In genomic region chr5:139391309-139391990, GRCm38 (mm10) we compare ENCODE assay signal across 10 mouse cellular contexts. TPM values are rescaled to one million over a fixed set of nuclear protein-coding genes. Genes with fewer than 3 reads are reported as not detected.
DNase-seq lines count a peak whose midpoint lies in the region; ATAC-seq and TF ChIP-seq lines count a peak whose summit lies in the region.
"Had no signal": no experiment of that assay in that cellular context is flagged by ENCODE, and none has a peak within 500 bp of the region (broad histone marks: within the 10 kb centered on the region; RNA-seq: fewer than 3 reads in every experiment).

No protein-coding gene starts in this region.

- H3K4me3 ChIP-seq in kidney, embryonic 15.5 days (replicated peaks) = no peak overlapping the region
- no peak overlapping the region for H3K4me3 ChIP-seq in kidney, embryonic 14.5 days (ENCODE audit: low read length)
- H3K4me3 ChIP-seq in G1E (ENCODE audit: low read depth, low read length) = peak overlapping the region; percentile 31; the same call in 1 of the 2 replicates
- no peak overlapping the region for H3K4me3 ChIP-seq in cortical plate, adult 2 months (ENCODE audit: insufficient read depth, low read length)

- no peak for ATAC-seq in kidney, embryonic 15.5 days (replicated peaks; ENCODE audit: low FRiP score)
- ATAC-seq in kidney, embryonic 14.5 days (ENCODE audit: low FRiP score, low TSS enrichment) = no peak
- no peak for ATAC-seq in G1E (ENCODE audit: extremely low read depth, insufficient number of reproducible peaks, low FRiP score, poor library complexity, severe bottlenecking)

- peak overlapping the region; percentile 37; the same call in 1 of the 2 replicates for H3K27ac ChIP-seq in kidney, embryonic 15.5 days
- H3K27ac ChIP-seq in kidney, embryonic 14.5 days (ENCODE audit: low read depth, low read length) = no peak overlapping the region
- H3K27ac ChIP-seq in cortical plate, adult 2 months (ENCODE audit: insufficient read depth, low read length) = peak overlapping the region; percentile 60

- TF ChIP-seq POLR2A in cortical plate, adult 2 months (IDR thresholded peaks at IDR 0.05; ENCODE audit: extremely low read depth, insufficient read depth, low read length) = no peak

- 72% methylated on average over 11 of the region's 11 CpGs for WGBS in kidney, embryonic 15.5 days
- 70% methylated on average over 11 of the region's 11 CpGs for WGBS in kidney, embryonic 14.5 days

- no peaks in the 10 kb centered on the region for H3K9me3 ChIP-seq in kidney, embryonic 15.5 days (replicated peaks)
- H3K9me3 ChIP-seq in kidney, embryonic 14.5 days (ENCODE audit: control insufficient read depth, low read length) = no peaks in the 10 kb centered on the region
- no peaks in the 10 kb centered on the region for H3K9me3 ChIP-seq in G1E (replicated peaks)

- peaks cover 5% of the 10 kb centered on the region; the same call in 1 of the 2 replicates for H3K36me3 ChIP-seq in kidney, embryonic 15.5 days
- 0 out of 2 replicates have a peak, but pooled peaks cover 6% of the 10 kb centered on the region for H3K36me3 ChIP-seq in kidney, embryonic 14.5 days (ENCODE audit: control insufficient read depth, insufficient read depth, low read length)
- H3K36me3 ChIP-seq in G1E (replicated peaks) = peaks cover 94% of the 10 kb centered on the region

- H3K4me2 ChIP-seq in kidney, embryonic 15.5 days = no peak overlapping the region
- no peak overlapping the region for H3K4me2 ChIP-seq in kidney, embryonic 14.5 days (replicated peaks; ENCODE audit: low read depth, low read length)

- TF ChIP-seq CTCF in G1E (IDR thresholded peaks at IDR 0.05; ENCODE audit: low read depth, low read length) = no peak
- no peak for TF ChIP-seq CTCF in cortical plate, adult 2 months (IDR thresholded peaks at IDR 0.05; ENCODE audit: extremely low read depth, insufficient read depth, low read length)

- no peak for DNase-seq in G1E (ENCODE audit: low spot score)
- DNase-seq in kidney, postnatal 4 days = peak; percentile 55 to 73
- no peak for DNase-seq in thymus, postnatal 10 days (ENCODE audit: low spot score in 2 of 2)
- no peak for DNase-seq in B cell, adult 2 months
- no peak for DNase-seq in layer of hippocampus, postnatal 25 days (ENCODE audit: extremely low spot score in 1 of 2, low spot score in 1 of 2)

- H3K27me3 ChIP-seq in kidney, embryonic 15.5 days = no peaks in the 10 kb centered on the region
- H3K27me3 ChIP-seq in kidney, embryonic 14.5 days (ENCODE audit: control insufficient read depth, insufficient read depth, low read length) = no peaks in the 10 kb centered on the region
- no peaks in the 10 kb centered on the region for H3K27me3 ChIP-seq in G1E (ENCODE audit: insufficient read depth, low read length)

- H3K4me1 ChIP-seq in kidney, embryonic 15.5 days = peaks cover 62% of the 10 kb centered on the region
- H3K4me1 ChIP-seq in kidney, embryonic 14.5 days (ENCODE audit: control insufficient read depth, insufficient read depth, low read length) = peaks cover 27% of the 10 kb centered on the region
- peaks cover 95% of the 10 kb centered on the region for H3K4me1 ChIP-seq in G1E (ENCODE audit: insufficient read depth, low read depth, low read length)
- peaks cover 15% of the 10 kb centered on the region for H3K4me1 ChIP-seq in cortical plate, adult 2 months (ENCODE audit: control insufficient read depth, insufficient read depth, low read length)

- H3K9ac ChIP-seq in kidney, embryonic 15.5 days = peak overlapping the region; percentile 26; the same call in 1 of the 2 replicates
- no peak overlapping the region for H3K9ac ChIP-seq in kidney, embryonic 14.5 days (ENCODE audit: low read depth, low read length)

RNA-seq across cellular contexts. Expression of gene C130050O18Rik, which starts 13.6 kb away (rescaled TPM):
- 0.60 and 1.2 TPM in 2 replicates for polyA plus RNA-seq in kidney, embryonic 15.5 days (2015; fragmentation: Nextera tagmentation; extraction: Ambion mirVana)
- 0.47 and 0.77 TPM in 2 replicates for polyA plus RNA-seq in kidney, embryonic 14.5 days (2014; fragmentation: Nextera tagmentation; extraction: Ambion mirVana)
- total RNA-seq in G1E (2014; fragmentation: Nextera tagmentation) = 0.83 TPM in 1 of 2 replicates, not detected in the other
- total RNA-seq in G1E (2017) = 0.06 and 0.33 TPM in 2 replicates
- 0.03 and 0.07 TPM in 2 replicates for polyA plus RNA-seq in G1E (2012)
- polyA plus RNA-seq in cortical plate, adult 2 months (2012; rRNA removed) = 0.44 TPM in 2 replicates
- total RNA-seq in layer of hippocampus, postnatal 25 days (2021) = under 1 TPM; 0.25 to 0.33 TPM

RNA-seq across cellular contexts. Expression of gene Gpr146, which starts 14.0 kb away (rescaled TPM):
- 4.1 and 5.4 TPM in 2 replicates for polyA plus RNA-seq in kidney, embryonic 15.5 days (2015; fragmentation: Nextera tagmentation; extraction: Ambion mirVana)
- 2.7 and 3.1 TPM in 2 replicates for polyA plus RNA-seq in kidney, embryonic 14.5 days (2014; fragmentation: Nextera tagmentation; extraction: Ambion mirVana)
- total RNA-seq in G1E (2014; fragmentation: Nextera tagmentation) (34.2 and 36.5 TPM in 2 replicates), G1E (2017) (26.8 and 27.4 TPM in 2 replicates)
- 18.1 and 21.3 TPM in 2 replicates for polyA plus RNA-seq in G1E (2012)
- polyA plus RNA-seq in cortical plate, adult 2 months (2012; rRNA removed) = 15.3 and 16.3 TPM in 2 replicates
- total RNA-seq in layer of hippocampus, postnatal 25 days (2021) = 10 to 100 TPM; 12.7 to 13.1 TPM

RNA-seq across cellular contexts. Expression of gene Gper1, which starts 31.5 kb away (rescaled TPM):
- polyA plus RNA-seq in kidney, embryonic 15.5 days (2015; fragmentation: Nextera tagmentation; extraction: Ambion mirVana) = 5.1 and 5.7 TPM in 2 replicates
- 2.6 and 3.4 TPM in 2 replicates for polyA plus RNA-seq in kidney, embryonic 14.5 days (2014; fragmentation: Nextera tagmentation; extraction: Ambion mirVana)
- total RNA-seq in G1E (2014; fragmentation: Nextera tagmentation) (not detected in 2 replicates), G1E (2017) (not detected in 2 replicates)
- polyA plus RNA-seq in G1E (2012) = not detected in 2 replicates
- 4.7 and 4.8 TPM in 2 replicates for polyA plus RNA-seq in cortical plate, adult 2 months (2012; rRNA removed)
- total RNA-seq in layer of hippocampus, postnatal 25 days (2021) = 1 to 10 TPM; 2.3 to 2.8 TPM

RNA-seq across cellular contexts. Expression of gene Cyp2w1, which starts 39.0 kb away (rescaled TPM):
- polyA plus RNA-seq in kidney, embryonic 15.5 days (2015; fragmentation: Nextera tagmentation; extraction: Ambion mirVana) = 0.16 and 0.60 TPM in 2 replicates
- not detected in 2 replicates for polyA plus RNA-seq in kidney, embryonic 14.5 days (2014; fragmentation: Nextera tagmentation; extraction: Ambion mirVana)
- total RNA-seq in G1E (2014; fragmentation: Nextera tagmentation) (not detected in 2 replicates), G1E (2017) (not detected in 2 replicates)
- not detected in 2 replicates for polyA plus RNA-seq in G1E (2012)
- polyA plus RNA-seq in cortical plate, adult 2 months (2012; rRNA removed) = not detected in 2 replicates
- not detected for total RNA-seq in layer of hippocampus, postnatal 25 days (2021)
- total RNA-seq: left cerebral cortex, postnatal 36 days had no signal
- polyA plus RNA-seq: gonadal fat pad, adult 2 months had no signal

RNA-seq across cellular contexts. Expression of gene Cox19, which starts 40.2 kb away (rescaled TPM):
- 96.2 and 102 TPM in 2 replicates for polyA plus RNA-seq in kidney, embryonic 15.5 days (2015; fragmentation: Nextera tagmentation; extraction: Ambion mirVana)
- polyA plus RNA-seq in kidney, embryonic 14.5 days (2014; fragmentation: Nextera tagmentation; extraction: Ambion mirVana) = 105 and 119 TPM in 2 replicates
- 4.8 and 10.0 TPM in 2 replicates for total RNA-seq in G1E (2014; fragmentation: Nextera tagmentation)
- total RNA-seq in G1E (2017) = 40.8 and 41.0 TPM in 2 replicates
- 35.7 and 37.7 TPM in 2 replicates for polyA plus RNA-seq in G1E (2012)
- 90.2 and 92.7 TPM in 2 replicates for polyA plus RNA-seq in cortical plate, adult 2 months (2012; rRNA removed)
- total RNA-seq in layer of hippocampus, postnatal 25 days (2021) = 10 to 100 TPM; 66.7 to 67.9 TPM

Comparison
In these comparisons a context has a peak if more than half of its experiments do, and no peak if none do; other contexts are left out.
1. DNase-seq: peak in kidney, postnatal 4 days (2 of 2); none in G1E (single experiment), thymus, postnatal 10 days (0 of 2), B cell, adult 2 months (0 of 2) and layer of hippocampus, postnatal 25 days (0 of 2).